Mouse (Mus musculus) thymus, postnatal 4 days (tissue): ENCODE data around the gene Itgb1.

Experiments
- DNase-seq: peaks from one replicate; pipeline ENCODE4 v3.0.0; 2021

Itgb1 gene

DNA sequence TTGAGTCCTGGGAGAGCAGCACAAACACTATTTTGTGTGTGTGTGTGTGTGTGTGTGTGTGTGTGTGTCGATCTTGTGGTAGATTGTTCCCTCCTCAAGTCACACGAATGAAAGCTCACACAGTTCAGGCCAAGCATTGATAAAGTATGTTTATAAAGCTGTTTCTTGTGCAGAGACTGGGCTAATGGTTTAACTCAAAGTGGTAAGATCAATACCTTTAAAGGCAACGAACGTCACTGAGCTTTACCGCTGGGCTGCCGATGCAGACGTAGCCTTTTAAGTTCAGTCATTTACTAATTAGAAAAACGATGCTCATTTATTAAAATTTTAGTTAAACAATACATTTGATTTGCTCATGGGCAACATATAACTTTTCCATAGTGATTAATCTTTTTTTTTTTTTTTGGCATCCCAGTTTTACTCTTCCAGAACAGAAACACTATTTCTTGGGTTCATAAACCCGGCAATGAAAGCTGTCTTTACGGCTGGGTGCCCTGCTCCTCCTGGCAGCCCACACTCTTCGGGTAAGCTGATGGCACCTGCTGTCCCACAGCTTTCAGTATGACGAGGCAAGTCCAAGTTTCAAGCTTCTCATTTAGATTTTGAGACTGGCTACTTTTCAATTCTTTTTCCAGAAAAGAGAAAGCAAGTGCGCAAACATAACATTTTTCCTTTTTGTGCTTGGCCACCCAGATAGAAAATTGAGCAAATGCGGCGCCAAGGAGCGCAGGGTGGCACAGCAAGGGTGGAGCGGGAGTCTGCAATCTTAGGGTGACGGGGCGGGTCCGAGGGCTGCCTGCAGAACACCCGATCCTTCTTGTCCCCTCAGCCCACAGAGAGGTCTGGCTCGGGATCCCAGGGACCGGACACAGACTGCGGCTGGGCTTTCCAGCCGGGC lies 596 bp upstream of the Itgb1 start:
- no peak for DNase-seq

DNA sequence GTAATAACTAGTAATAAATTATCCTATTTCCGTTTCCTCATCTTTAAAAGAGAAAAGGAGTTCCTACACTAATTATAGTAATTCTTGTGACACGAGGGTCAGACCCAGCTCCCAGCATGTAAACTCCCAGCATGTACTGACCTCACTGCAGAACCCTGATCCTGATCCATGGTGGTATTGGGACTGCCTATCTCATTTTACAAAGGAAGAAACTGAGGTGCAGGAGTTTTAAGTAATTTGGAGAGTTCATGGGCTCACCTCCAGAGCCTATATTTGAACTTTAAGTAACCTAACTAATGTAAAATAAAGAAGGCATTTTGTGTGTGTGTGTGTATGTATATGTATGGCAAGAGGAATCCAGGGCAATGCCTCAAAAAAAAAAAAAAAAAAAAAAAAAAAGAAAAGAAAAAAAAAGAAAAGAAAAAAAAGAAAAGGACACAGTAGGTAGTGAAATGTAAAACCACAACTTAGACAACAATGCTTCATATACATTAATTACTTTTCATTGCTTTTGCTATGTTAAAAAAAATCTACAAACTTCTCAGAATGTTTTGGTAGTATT lies 1.1 kb downstream of the Itgb1 start:
- no peak for DNase-seq

GRCm38 (mm10) chr8:128688679-128689078 lies 3.2 kb downstream of the Itgb1 start:
- no peak for DNase-seq

GRCm38 (mm10) chr8:128690056-128690455 lies 4.6 kb downstream of the Itgb1 start:
- no peak for DNase-seq

- no peak for DNase-seq
Measured at GRCm38 (mm10) chr8:128696701-128697397, 11.4 kb downstream of the Itgb1 start.

DNA sequence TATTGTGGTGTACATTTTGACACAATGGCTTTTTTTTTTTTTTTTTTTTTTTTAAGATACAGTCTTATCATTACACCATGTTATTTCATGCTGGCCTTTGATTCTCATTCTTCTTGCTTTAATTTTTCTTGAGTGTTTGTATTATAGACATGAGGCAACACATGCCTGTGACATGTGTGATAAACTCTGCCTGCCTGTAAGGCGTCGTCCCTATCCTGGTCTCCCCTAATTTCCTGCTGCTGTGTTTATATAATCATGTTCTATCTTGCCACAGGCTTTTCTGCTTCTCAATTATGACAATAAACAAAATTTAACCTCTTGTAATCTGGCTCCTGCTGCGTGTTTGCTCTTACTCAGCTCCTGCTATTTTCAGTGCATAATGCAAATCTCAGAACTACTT lies 12.5 kb downstream of the Itgb1 start:
- DNase-seq = no peak

GRCm38 (mm10) chr8:128704376-128704775 lies 18.9 kb downstream of the Itgb1 start:
- DNase-seq = no peak

DNA sequence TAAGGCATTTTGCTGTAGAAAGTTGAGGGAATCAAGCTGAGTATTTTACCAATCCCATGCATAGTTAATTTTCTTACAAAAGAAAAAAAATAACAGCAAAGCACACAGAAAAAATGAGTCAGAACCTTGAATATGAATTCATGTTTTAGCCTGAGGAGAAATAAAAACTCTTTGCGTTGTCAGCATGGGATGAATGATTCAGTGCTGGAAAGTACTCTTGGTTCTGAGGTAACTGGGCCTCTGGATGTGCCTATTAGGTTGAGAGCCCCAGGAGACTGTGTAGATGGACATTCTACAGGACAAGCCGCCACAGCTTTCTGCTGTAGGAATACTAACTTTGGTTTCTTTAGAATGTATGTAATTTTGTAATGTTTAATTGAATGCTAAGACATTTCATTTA lies 19.4 kb downstream of the Itgb1 start:
- DNase-seq = no peak

- peak; percentile 93 for DNase-seq
Measured at GRCm38 (mm10) chr8:128709261-128709660, 23.8 kb downstream of the Itgb1 start.

- DNase-seq = no peak
Measured at GRCm38 (mm10) chr8:128716184-128716583, 30.7 kb downstream of the Itgb1 start.

GRCm38 (mm10) chr8:128724819-128725218 lies 39.4 kb downstream of the Itgb1 start:
- no peak for DNase-seq

DNA sequence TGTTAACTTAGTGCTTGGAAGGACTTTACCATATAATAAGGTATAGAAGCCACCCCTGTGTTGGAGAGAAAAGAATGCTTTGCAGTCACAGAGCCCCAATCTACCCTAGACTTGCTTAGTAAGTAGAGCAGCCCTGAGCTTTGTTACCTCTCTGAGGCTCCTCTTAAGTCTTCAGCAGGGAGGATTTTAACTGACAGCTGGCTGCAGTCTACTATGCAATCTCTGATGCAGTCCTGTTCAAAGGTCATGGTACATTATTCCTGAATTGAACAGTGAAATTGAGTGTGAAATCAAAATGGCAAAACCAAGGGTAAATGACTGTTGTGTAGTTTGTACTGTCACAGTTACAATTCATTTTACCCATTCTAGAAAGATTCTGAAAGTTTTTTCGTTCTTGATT lies 41.8 kb downstream of the Itgb1 start:
- DNase-seq = no peak

DNA sequence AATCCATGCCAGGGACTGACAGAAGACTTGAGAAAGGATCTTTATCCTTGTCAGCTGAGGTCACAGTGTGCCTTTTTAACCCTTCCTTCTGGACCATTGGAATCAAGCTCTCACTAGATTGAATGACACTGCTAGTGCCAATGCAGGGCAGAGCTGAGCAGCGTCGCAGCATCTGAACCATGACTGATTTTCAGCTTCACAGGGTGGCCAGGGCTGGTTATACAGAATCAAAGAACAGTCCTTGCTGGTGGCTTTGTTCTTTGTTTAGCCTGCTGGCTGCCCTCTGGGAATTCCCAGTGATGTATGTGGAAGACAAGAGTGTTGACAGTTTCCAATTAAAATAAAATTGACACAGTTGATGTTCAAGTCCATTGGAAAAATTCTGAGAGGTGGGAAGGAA lies 46.8 kb downstream of the Itgb1 start:
- DNase-seq = no peak

- no peak for DNase-seq
Measured at GRCm38 (mm10) chr8:128734118-128734517, 48.7 kb downstream of the Itgb1 start.

GRCm38 (mm10) chr8:128735692-128736091 lies 50.2 kb downstream of the Itgb1 start:
- DNase-seq = no peak
